Mouse (Mus musculus) ES-Bruce4 (cell line): ENCODE results near the gene Heph.

Experiments
- CTCF ChIP-seq: IDR thresholded peaks from one replicate; pipeline ENCODE4 v1.8.1; 2011; ENCODE audit warnings: low read depth, low read length
- EP300 ChIP-seq: IDR thresholded peaks from 2 replicates; pipeline ENCODE4 v1.6.1; 2011; ENCODE audit warnings: low read depth, low read length; ENCODE audit not compliant: insufficient read depth

- TF ChIP-seq CTCF = no peak
- TF ChIP-seq EP300 = no peak
These were observed 38.2 kb upstream of the Heph start for GRCm38 (mm10) chrX:96416970-96417369.
